Mouse (Mus musculus) spleen, adult 2 months (tissue): ENCODE measurements around the gene Sgip1.

ENCODE experiments used
- CTCF ChIP-seq: fragments of 200-500 bp; IDR thresholded peaks from 2 replicates; pipeline ENCODE4 v1.5.1; 2011; ENCODE audit warnings: mild to moderate bottlenecking, inconsistent platforms; ENCODE audit not compliant: insufficient read depth, insufficient read length, insufficient replicate concordance; ENCODE audit errors: extremely low read depth
- POLR2A ChIP-seq: fragments of 200-500 bp; IDR thresholded peaks from 2 replicates; pipeline ENCODE4 v1.6.1; 2011; ENCODE audit warnings: low read depth, low read length, inconsistent platforms

DNA sequence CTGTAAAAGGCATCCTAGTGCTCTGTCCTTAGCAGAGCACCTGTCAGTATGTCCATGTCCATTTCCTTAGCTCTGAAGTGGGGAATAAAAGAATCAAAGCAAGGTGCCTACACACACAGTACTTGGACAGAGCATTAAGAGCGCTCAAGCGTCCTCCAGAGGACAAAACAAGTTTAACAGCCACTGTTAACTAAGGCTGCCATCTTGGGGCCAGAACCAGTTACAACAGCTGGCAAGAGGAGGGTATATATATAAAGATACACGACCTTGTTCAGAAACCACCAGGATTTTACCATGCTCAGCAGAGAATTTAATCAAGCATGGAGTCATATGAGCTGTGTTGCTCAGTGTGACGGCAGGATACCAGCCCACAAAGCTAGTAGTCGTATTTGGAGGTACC is 16.7 kb upstream of the Sgip1 start:
- no peak for TF ChIP-seq CTCF
- TF ChIP-seq POLR2A, result no peak
